Mouse (Mus musculus): ENCODE measurements around the gene Gm3047.
"Not testable (repeated sequence)": the region's sequence is repeated elsewhere in the genome, so short reads cannot be mapped to it uniquely, and the experiment has no call there.

Gm3047 gene

GRCm38 (mm10) chr14:4555105-4555504 lies at the start of gene Gm3047:
TSS of gene Gm3047 (plus strand) at chr14:4555405.
- DNase-seq (ENCODE audit: low spot score): not testable (repeated sequence)
